Mouse (Mus musculus) small intestine, adult 2 months (tissue): ENCODE data around the gene Larp1.

ENCODE experiments used
- CTCF ChIP-seq: fragments of 200-500 bp; IDR thresholded peaks from 2 replicates; pipeline ENCODE4 v1.5.1; 2012; ENCODE audit warnings: low read depth, mild to moderate bottlenecking, control low read depth, inconsistent platforms, low read length, moderate library complexity, mixed read lengths; ENCODE audit not compliant: insufficient replicate concordance, insufficient read length; ENCODE audit errors: extremely low read depth
- POLR2A ChIP-seq: fragments of 200-500 bp; IDR thresholded peaks from 2 replicates; pipeline ENCODE4 v1.6.1; 2012; ENCODE audit warnings: low read depth, mild to moderate bottlenecking, control low read depth, inconsistent platforms, low read length, moderate library complexity

GRCm38 (mm10) chr11:58026337-58026736, 17.5 kb downstream of the Larp1 start:
- TF ChIP-seq POLR2A (no peak), CTCF (no peak)
